Mouse (Mus musculus): Measurements from ENCODE around the gene Nkain1. TPM values are rescaled to one million over a fixed set of nuclear protein-coding genes. Genes with fewer than 3 reads are reported as not detected.

Gene Nkain1
- 1.5 TPM for polyA plus RNA-seq (2014; fragmentation: Illumina TruSeq; extraction: RNeasy Lipid Tissue Mini Kit (QIAGEN cat#74804); ENCODE audit: insufficient read depth, low read depth, low replicate concordance)

DNA sequence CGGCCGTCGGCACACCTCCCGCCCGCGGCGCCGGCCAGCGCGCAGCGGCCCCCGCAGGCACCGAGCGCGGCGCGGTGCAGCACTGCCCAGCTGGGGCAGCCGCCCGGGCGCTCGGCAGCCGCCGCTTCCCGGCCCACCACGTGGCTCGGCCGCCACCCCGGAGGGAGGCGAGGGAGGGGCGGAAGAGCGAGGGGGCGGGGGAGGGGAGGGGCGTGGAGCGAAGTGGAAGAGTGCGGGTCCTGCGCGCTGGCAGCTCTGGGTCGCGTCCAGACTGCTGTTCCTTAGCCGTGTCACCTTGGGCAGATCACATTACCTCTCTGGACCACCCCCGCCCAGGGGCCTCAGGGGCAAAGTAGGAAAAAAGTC is at the start of gene Nkain1:
Gene Nkain1, minus strand, starts transcription at position 126 of the 366 bp plus-strand sequence.

Other genes with a start within 250 kb of the Nkain1 start
- gene Zcchc17, start 214.2 kb downstream of the Nkain1 start, polyA plus RNA-seq (2014; fragmentation: Illumina TruSeq; extraction: RNeasy Lipid Tissue Mini Kit (QIAGEN cat#74804); ENCODE audit: insufficient read depth, low read depth, low replicate concordance) = 24.9 TPM
- gene Snrnp40, start 214.0 kb downstream of the Nkain1 start, polyA plus RNA-seq (2014; fragmentation: Illumina TruSeq; extraction: RNeasy Lipid Tissue Mini Kit (QIAGEN cat#74804); ENCODE audit: insufficient read depth, low read depth, low replicate concordance) = 24.0 TPM
- 14.9 TPM for gene Pum1, start 89.1 kb upstream of the Nkain1 start, polyA plus RNA-seq (2014; fragmentation: Illumina TruSeq; extraction: RNeasy Lipid Tissue Mini Kit (QIAGEN cat#74804); ENCODE audit: insufficient read depth, low read depth, low replicate concordance)
- gene Sdc3, start 218.4 kb upstream of the Nkain1 start, polyA plus RNA-seq (2014; fragmentation: Illumina TruSeq; extraction: RNeasy Lipid Tissue Mini Kit (QIAGEN cat#74804); ENCODE audit: insufficient read depth, low read depth, low replicate concordance) = 34.0 TPM